Mouse (Mus musculus) naive thymus-derived CD4-positive, alpha-beta T cell, adult 2 months (primary cell): ENCODE results near the gene Rora.
"Not testable (repeated sequence)": the region's sequence is repeated elsewhere in the genome, so short reads cannot be mapped to it uniquely, and the experiment has no call there.

Experiments used
- DNase-seq: peaks from one replicate; pipeline ENCODE4 v3.0.0-alpha.2; 2011; ENCODE audit warnings: low read depth

The Rora gene

DNA sequence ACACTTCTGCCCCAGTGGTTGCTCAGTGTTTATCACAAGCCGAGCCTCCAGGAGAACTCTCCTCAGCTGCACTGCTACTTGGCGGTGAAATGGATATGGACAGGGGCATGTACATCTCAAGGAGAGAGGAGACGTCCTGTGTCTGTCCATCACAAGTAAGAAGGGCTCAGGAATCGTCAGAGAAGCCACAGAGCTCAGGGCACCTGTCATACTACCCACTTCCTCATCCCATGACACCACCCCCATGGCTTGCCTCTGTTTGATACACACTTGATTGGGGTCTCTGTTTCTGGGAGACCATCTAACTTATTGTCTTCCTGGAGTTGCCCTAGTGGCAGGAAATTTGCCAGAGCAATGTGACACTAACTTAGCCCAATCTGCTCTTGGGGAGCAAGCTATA lies 433.3 kb downstream of the Rora start:
- no peak for DNase-seq

GRCm38 (mm10) chr9:69087325-69087724 lies 433.7 kb downstream of the Rora start:
- DNase-seq, result no peak

GRCm38 (mm10) chr9:69090749-69091270 lies 437.2 kb downstream of the Rora start:
- no peak for DNase-seq

DNA sequence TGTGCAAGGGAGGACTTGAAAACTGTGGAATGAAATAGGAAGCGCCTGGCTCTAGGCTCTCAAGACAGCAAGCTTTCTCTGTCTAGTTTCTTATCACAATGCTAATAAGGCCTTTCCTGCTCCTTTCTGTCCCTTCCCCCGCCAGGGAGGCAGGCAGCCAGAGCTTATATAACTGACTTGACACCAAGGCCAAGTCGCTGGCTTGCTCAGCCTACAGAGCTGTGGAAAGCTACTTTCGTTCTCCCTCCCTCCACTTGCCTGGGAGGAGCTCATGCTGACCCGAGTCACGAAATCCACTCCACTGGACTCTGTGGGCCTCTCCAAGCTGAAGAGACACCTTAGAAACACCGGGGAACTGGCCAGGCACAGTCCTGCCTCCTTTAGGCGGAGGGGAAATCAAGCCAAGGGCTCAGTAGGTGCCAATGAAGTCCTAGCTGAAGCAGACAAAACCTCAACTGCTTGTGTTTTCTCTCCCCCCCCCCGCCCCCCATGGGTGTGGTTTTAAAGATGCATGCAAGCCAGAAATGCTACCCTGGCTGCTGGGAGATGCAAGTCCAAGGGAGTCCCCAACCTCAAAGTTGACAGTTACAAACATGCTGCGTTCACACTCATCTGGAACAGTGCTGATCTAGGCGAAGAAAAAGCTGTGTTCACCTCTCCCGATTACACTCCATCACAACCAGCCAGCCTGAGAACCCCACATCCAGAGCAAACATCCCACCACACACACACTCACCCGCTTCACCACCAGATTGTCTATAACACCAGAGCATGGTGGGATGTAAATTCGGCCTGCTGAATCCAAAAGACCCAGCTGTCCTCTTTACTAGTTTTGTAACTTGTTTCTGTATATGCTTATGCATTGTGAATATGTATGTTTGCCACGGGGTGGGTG lies 438.8 kb downstream of the Rora start:
- peak; percentile 37 for DNase-seq

GRCm38 (mm10) chr9:69100153-69100756 lies 446.7 kb downstream of the Rora start:
- not testable (repeated sequence) for DNase-seq

DNA sequence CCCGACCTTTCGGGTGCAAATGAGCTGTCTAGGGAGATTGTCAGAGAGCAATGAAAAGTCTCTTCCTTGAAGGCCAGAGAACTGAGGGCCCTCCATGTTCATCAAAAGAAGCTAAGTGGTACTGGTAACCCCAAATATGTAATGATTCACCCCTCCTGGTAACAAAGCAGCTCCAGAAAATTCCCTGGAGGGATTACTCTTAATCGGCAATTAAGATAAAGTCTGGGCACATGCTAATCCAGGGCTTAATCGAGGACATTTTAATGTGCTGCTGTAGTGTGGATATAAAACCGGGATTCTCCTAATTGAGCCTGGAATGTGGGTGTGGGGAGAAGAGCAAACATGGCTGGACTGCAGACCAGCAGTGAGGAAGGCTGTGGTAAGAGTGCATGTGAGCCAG lies 450.7 kb downstream of the Rora start:
- DNase-seq, result no peak

DNA sequence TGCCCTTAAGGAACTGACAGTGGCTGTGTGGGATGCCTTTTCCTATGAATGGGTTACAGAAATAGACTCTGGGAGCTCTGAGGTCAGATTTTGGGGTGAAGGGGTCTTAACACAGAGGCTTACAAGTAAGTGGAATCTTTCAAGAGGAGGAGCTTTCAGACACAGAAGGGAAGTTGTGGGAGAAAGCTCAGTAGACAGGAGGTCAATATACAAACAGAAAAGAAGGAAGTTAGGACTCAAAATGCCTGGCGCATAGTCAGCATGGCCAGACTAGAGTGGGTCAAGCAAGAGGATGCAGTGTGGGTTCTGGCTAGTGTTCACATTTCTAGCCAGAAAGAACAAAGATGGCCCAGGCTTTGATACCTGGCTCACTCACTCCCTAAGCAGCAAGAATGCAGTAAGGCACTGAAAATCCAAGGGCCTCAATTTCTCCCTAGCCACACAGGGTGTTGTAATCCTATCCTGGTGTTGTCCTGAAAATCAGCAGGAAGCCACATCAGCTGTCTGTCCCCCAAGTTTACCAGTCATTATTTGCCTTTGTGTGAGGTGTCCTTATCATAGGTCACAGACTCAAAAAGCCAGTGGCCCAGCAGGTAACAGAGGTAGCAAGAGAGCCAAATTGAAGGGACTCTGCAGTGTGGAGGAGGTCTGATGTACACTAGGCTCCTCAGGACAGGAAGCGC lies 456.2 kb downstream of the Rora start:
- DNase-seq, result no peak

DNA sequence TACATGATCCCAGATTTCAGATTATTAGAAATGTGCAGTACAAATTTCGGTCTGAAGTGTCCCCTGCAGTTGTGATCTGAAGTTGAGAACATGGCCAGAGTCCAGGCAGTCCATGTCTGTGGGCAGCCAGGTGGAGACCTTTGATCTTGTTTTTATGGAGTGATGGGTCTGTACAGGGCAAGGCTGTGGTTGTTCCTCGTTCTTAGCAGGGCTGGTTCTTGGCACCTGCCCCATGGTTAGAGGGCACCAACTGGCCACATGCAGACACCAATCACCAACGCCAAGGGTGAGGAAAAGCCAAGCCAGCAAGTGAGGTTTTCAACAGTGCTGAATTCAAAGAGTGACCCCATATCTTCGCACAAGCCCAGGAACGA lies 456.7 kb downstream of the Rora start:
- no peak for DNase-seq

- DNase-seq, result peak; percentile 57
Observed at GRCm38 (mm10) chr9:69110706-69111105, 457.1 kb downstream of the Rora start.

- DNase-seq, result no peak
Observed at GRCm38 (mm10) chr9:69111539-69111938, 458.0 kb downstream of the Rora start.

DNA sequence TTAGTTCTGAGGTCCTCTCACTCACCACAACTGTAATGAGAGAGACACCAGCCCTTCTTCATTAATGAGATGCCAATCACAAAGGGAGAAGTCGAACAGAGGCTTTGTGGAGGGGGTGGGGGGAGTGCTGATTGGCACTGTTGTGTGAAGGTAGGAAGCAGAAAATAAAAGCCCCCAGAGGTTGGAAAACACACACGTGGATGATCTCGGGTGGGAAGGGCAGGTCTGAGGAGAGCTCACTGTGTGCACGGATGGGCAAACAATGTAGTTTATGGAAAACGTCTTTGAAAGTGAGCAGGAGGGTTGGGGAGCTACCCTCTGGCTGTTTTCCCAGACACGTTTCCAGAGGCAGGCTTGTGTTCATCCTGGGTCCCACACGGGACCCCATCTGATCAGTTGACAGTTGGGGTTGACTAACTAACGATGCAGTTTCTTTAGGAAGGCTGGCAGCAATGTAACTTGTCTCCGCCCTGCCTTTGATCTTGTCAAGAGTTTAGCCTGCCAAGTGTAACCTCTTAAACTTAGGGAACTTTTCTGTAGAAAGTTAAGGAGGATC lies 460.9 kb downstream of the Rora start:
- no peak for DNase-seq

DNA sequence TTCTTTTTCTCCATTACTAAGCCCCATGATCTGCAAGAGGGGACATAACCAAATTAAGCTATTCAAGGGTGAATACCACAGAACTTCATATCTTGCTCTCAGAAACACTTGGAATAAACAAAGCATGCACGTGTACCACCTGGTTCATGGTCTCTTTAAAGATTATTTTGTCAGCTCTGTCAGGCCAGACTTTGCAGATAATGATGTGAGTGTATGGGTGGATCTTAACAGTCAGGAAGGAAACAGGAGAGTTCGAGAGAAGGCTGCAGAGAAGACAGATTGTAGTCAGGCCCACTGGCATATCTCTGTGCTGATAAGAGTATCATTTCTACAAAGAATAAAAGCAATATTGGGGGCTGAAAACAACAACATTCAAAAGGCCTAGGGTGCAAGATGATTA lies 463.2 kb downstream of the Rora start:
- DNase-seq, result no peak

DNA sequence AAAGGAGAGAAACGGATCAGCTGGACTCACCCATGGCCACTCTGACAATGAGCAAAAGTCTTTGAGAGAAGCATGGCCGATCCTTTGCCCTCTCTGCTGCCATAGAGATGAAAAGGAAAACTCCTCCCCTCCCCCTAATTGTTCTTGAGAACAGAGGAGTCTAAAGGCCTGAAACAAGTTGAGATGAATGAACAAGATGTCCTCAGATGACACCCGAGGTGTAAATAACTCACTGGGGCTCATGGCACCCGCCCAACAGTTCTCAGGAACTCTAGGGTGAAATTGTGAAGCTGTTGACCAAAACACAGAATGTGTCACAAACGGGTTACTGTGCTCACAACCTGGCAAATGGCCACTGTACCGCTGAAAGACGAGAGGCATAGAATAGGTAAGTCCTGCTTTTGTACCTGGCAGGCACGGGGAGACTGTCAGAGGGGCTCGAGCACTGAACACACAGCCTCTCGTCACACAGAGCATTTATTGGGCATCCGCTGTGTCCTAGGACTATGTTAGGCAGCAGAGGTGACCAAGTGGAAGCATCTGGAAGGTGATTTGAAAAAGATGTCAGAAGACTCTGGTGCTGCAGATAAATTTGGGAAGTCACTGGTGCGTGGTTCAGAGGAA lies 467.6 kb downstream of the Rora start:
- no peak for DNase-seq

DNA sequence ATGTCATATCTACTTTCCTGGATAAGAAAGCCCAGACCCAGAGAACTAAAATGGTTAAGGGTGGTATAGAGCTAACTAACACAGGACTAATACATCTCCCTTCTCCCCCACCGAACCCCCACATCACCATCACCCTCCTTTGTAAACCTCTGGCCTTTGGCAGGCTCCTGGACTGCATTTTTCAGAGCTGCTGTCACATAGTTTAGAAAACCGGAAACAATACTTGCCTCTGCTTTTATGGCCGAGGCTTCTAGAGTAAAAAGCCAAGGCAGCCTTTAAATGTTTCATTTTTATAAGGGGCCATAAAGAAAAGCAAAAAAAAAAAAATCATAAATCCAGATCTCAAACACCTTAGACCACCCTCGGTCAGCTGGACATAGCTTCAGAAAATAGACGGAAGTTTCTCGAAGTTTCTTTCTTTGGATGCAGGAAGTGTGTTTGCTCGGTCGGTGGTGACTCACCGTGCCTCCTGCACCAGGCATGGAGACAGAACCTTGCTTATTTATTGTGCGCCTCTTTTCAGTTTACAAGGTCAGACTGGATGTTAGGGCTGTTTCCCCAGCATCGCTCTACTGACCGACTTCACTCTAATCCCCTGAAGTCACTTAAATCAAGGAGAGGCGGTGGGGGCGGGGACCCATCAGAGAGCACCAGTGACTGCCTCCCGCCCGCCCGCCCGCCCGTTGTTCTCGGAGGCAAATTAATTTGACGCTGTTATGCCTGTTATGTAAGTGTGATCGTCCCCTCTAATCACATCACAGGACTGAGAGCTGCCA lies 471.6 kb downstream of the Rora start:
- peak; percentile 77 for DNase-seq

- DNase-seq, result no peak
Observed at GRCm38 (mm10) chr9:69125787-69126161, 472.2 kb downstream of the Rora start.

DNA sequence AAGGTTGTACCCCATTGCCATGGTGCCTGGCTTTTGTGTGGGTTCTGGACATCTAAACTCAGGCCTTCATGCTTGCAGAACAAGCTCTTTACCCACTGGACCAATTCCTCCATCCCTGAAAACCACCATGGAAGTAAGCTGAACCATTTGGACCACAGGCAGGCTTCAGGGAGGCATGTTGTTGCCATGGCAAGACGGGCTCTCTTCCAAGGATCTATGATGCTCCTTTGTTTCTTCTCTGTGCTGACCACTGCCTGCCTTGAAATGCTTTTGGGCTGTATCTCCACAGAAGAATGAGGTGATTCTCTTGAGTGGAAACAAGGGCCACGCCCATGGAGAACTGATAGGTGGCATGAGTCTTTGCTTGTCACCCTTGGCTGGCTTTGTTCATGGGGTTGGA lies 473.0 kb downstream of the Rora start:
- DNase-seq, result no peak

GRCm38 (mm10) chr9:69128335-69128734 lies 474.7 kb downstream of the Rora start:
- DNase-seq, result no peak

- no peak for DNase-seq
Observed at GRCm38 (mm10) chr9:69132995-69133394, 479.4 kb downstream of the Rora start.

- DNase-seq, result no peak
Observed at GRCm38 (mm10) chr9:69133696-69134095, 480.1 kb downstream of the Rora start.

DNA sequence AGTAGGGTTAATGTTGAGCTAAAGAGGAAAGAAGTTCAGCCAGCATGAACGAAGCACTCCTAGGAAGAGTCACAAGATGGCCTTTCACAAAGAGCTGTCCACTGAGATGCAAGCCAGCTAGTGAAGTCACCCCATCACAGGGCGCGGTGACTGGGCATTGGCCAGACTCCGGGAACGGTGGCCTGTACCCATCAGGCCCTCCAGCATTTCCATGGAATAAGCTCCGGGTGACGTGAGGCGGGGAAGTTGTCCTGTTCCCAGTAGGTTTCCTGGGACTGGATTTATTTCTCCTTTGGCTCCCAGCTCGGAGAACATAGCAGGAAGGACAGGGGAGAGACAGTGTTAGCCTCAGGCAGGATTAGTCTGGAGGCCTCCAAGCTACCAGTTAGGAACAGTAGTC lies 481.0 kb downstream of the Rora start:
- DNase-seq, result no peak

GRCm38 (mm10) chr9:69136821-69137220 lies 483.2 kb downstream of the Rora start:
- no peak for DNase-seq
